ENCODE assay signal across 8 mouse cellular contexts in the genomic region with DNA sequence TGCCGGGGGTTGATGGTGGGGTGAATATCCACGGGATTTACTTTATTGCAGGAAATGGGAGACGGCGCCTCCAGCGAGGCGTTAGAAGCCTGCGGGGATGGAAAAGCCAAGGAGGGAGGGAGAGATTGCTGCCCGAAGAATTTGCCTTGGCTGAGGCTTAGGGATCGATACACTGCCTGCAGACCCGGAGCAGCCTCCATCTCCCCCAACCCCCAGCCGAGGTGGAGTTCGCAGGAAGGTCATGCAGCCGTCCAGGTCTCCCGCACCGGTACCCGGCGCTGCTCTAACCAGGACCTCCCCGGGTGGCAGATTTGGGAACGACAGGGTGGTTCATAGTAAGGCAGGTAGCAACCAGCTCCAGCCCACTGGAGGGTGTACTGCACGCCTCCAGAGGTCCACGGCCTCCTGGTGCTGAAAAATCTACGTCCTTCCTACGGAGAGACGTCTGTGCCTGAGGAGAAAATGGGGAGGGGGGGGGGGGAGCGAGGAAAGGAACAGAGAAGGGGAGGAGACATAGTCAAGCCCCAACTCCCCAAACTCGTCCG. TPM values are rescaled to one million over a fixed set of nuclear protein-coding genes. Genes with fewer than 3 reads are reported as not detected.
DNase-seq lines count a peak whose midpoint lies in the region; TF ChIP-seq lines count a peak whose summit lies in the region.

No protein-coding gene starts in this region.

- DNase-seq in MEL (ENCODE audit: low read depth, low spot score) (peak; percentile 84), adipocyte (ENCODE audit: low spot score) (no peak)
- peak; percentile 74 for DNase-seq in forebrain, embryonic 10.5 days (ENCODE audit: extremely low spot score, low spot score)
- peak; percentile 16 to 33 for DNase-seq in heart, postnatal 36 days
- peak in 1 of 2 experiments; percentile 46 for DNase-seq in layer of hippocampus, adult 2 months (ENCODE audit: low spot score in 2 of 2)
- peak; percentile 50 to 57 for DNase-seq in lung, postnatal 4 days
- peak; percentile 68 to 77 for DNase-seq in right cerebral cortex, postnatal 10 days (ENCODE audit: low spot score in 2 of 2)

- no peak for TF ChIP-seq POLR2A in MEL (IDR thresholded peaks at IDR 0.05; ENCODE audit: control insufficient read depth in 1 of 2, insufficient read depth in 1 of 2, low read depth in 1 of 2, low read length in 2 of 2, poor library complexity in 1 of 2)
- TF ChIP-seq POLR2A in bone marrow macrophage, adult 2 months (IDR thresholded peaks at IDR 0.05; ENCODE audit: borderline replicate concordance, low read depth, low read length), result no peak

- TF ChIP-seq RAD21 in MEL (IDR thresholded peaks at IDR 0.05; ENCODE audit: low read depth, low read length), result no peak

- intact Hi-C loops in heart, postnatal 36 days (cut with DNase I), result loop anchor here (1.0 kb wide), 1 partner anchor 83 kb away; the partner anchor contains the start of gene Ube4a

- H3K9ac ChIP-seq in MEL (ENCODE audit: control insufficient read depth, low read depth, low read length, poor library complexity, severe bottlenecking), result peak overlapping the region; percentile 67

- peak overlapping the region; percentile 26 for H3K27ac ChIP-seq in MEL (ENCODE audit: control insufficient read depth, low read depth, low read length)
- H3K27ac ChIP-seq in bone marrow macrophage, adult 2 months (ENCODE audit: insufficient read depth, low read depth, low read length), result no peak overlapping the region
- peak overlapping the region; percentile 98 for H3K27ac ChIP-seq in forebrain, embryonic 10.5 days
- peak overlapping the region; percentile 100 for H3K27ac ChIP-seq in layer of hippocampus, adult 2 months

- peaks cover 2 to 10% of the 10 kb centered on the region in 2 experiments; a peak in 3 of 4 replicates for H3K36me3 ChIP-seq in MEL (ENCODE audit: control insufficient read depth in 1 of 2, insufficient read depth in 2 of 2, low read length in 2 of 2)
- H3K36me3 ChIP-seq in forebrain, embryonic 10.5 days (replicated peaks), result peaks cover 11% of the 10 kb centered on the region

- H3K27me3 ChIP-seq in MEL (ENCODE audit: control insufficient read depth in 1 of 2, insufficient read depth in 2 of 2, low read length in 2 of 2), result peaks cover 0 to 2% of the 10 kb centered on the region in 2 experiments; a peak in 1 of 4 replicates
- no peaks in the 10 kb centered on the region for H3K27me3 ChIP-seq in forebrain, embryonic 10.5 days (ENCODE audit: poor library complexity, severe bottlenecking)

- WGBS in forebrain, embryonic 10.5 days, result under 1% methylated on average over 27 of the region's 27 CpGs

- H3K79me2 ChIP-seq in MEL (ENCODE audit: control insufficient read depth, insufficient read depth, low read length, poor library complexity), result peaks cover 39% of the 10 kb centered on the region

- peaks cover 2 to 9% of the 10 kb centered on the region in 2 experiments; a peak in 2 of 4 replicates for H3K4me1 ChIP-seq in MEL (ENCODE audit: control insufficient read depth in 1 of 2, insufficient read depth in 2 of 2, low read length in 2 of 2)
- peaks cover 14% of the 10 kb centered on the region for H3K4me1 ChIP-seq in bone marrow macrophage, adult 2 months (ENCODE audit: control insufficient read depth, insufficient read depth, low read length)
- H3K4me1 ChIP-seq in forebrain, embryonic 10.5 days, result peaks cover 43% of the 10 kb centered on the region

- TF ChIP-seq CTCF in MEL (IDR thresholded peaks at IDR 0.05 in 2 of 3, conservative IDR thresholded peaks at IDR 0.05 in 1 of 3; ENCODE audit: control insufficient read depth in 1 of 3, insufficient read depth in 1 of 3, low read depth in 2 of 3, low read length in 3 of 3, poor library complexity in 1 of 3, severe bottlenecking in 1 of 3), result no peak; a peak in 2 of 6 replicates
- TF ChIP-seq CTCF in bone marrow macrophage, adult 2 months (IDR thresholded peaks at IDR 0.05; ENCODE audit: low read depth, low read length), result peak; percentile 26; the same call in 1 of the 2 replicates
- peak; percentile 52 for TF ChIP-seq CTCF in layer of hippocampus, adult 2 months (conservative IDR thresholded peaks at IDR 0.05)

- H3K4me3 ChIP-seq in MEL (ENCODE audit: control insufficient read depth in 1 of 2, insufficient read depth in 1 of 2, low read depth in 2 of 2, low read length in 2 of 2), result peak overlapping the region; percentile 76 to 79
- H3K4me3 ChIP-seq in bone marrow macrophage, adult 2 months (ENCODE audit: insufficient read depth, low read length), result peak overlapping the region; percentile 76
- H3K4me3 ChIP-seq in forebrain, embryonic 10.5 days, result peak overlapping the region; percentile 96
- peak overlapping the region; percentile 94 for H3K4me3 ChIP-seq in layer of hippocampus, adult 2 months

- TF ChIP-seq EP300 in MEL (IDR thresholded peaks at IDR 0.05; ENCODE audit: low read depth in 1 of 2, low read length in 2 of 2), result no peak

- H3K9me3 ChIP-seq in MEL (replicated peaks; ENCODE audit: insufficient read depth, low read length), result no peaks in the 10 kb centered on the region
- H3K9me3 ChIP-seq in forebrain, embryonic 10.5 days, result no peaks in the 10 kb centered on the region

TF ChIP-seq in MEL, 35 proteins besides CTCF, POLR2A, EP300 and RAD21:
- TF ChIP-seq MXI1 (IDR thresholded peaks at IDR 0.05; ENCODE audit: low read depth, low read length) (peak; percentile 97), ELF1 (IDR thresholded peaks at IDR 0.05; ENCODE audit: low read depth, low read length) (no peak), SIN3A (IDR thresholded peaks at IDR 0.05; ENCODE audit: low read length) (peak; percentile 89), ZC3H11A (IDR thresholded peaks at IDR 0.05; ENCODE audit: low read depth, low read length) (no peak), POLR2AphosphoS2 (IDR thresholded peaks at IDR 0.05; ENCODE audit: low read length) (no peak)

RNA-seq across cellular contexts. Expression of gene Kmt2a, which starts 1.4 kb away (rescaled TPM):
- total RNA-seq in MEL (2012; rRNA removed), result 4.7 and 6.2 TPM in 2 replicates
- polyA plus RNA-seq in MEL (2012; ENCODE audit: insufficient read depth in 1 of 2, insufficient read length in 2 of 2, low read depth in 1 of 2, low replicate concordance in 2 of 2, missing spikeins in 1 of 2), result 10 to 100 TPM; 11.7 to 27.3 TPM
- polyA plus RNA-seq in bone marrow macrophage, adult 2 months (2012; ENCODE audit: insufficient read depth, insufficient read length, missing spikeins), result 31.6 and 32.2 TPM in 2 replicates
- polyA plus RNA-seq in forebrain, embryonic 10.5 days (2016; fragmentation: Nextera tagmentation; extraction: Ambion mirVana), result 10.3 and 10.8 TPM in 2 replicates
- 10 to 100 TPM; 26.1 to 29.7 TPM for total RNA-seq in heart, postnatal 36 days (2021)
- total RNA-seq in layer of hippocampus, adult 2 months (2021), result 10 to 100 TPM; 68.3 to 80.7 TPM

RNA-seq across cellular contexts. Expression of gene Atp5l, which starts 38.0 kb away (rescaled TPM):
- total RNA-seq in MEL (2012; rRNA removed), result 719 and 722 TPM in 2 replicates
- 100 to 1,000 TPM in 1 of 2 experiments, not detected in 1; 320 TPM for polyA plus RNA-seq in MEL (2012; ENCODE audit: insufficient read depth in 1 of 2, insufficient read length in 2 of 2, low read depth in 1 of 2, low replicate concordance in 2 of 2, missing spikeins in 1 of 2)
- 311 and 441 TPM in 2 replicates for polyA plus RNA-seq in bone marrow macrophage, adult 2 months (2012; ENCODE audit: insufficient read depth, insufficient read length, missing spikeins)
- 509 and 532 TPM in 2 replicates for polyA plus RNA-seq in forebrain, embryonic 10.5 days (2016; fragmentation: Nextera tagmentation; extraction: Ambion mirVana)
- total RNA-seq in heart, postnatal 36 days (2021), result 1,000 to 10,000 TPM; 1,604 to 1,644 TPM
- 100 to 1,000 TPM; 309 to 349 TPM for total RNA-seq in layer of hippocampus, adult 2 months (2021)

Comparison
In these comparisons a context has a peak if more than half of its experiments do, and no peak if none do; other contexts are left out.
1. CTCF ChIP-seq: peak in bone marrow macrophage, adult 2 months (single experiment) and layer of hippocampus, adult 2 months (single experiment); none in MEL (0 of 3).
2. Peak in every context shown above with its lines, with median percentiles within 50 percentile points of each other: H3K4me3 ChIP-seq.